Mouse (Mus musculus) cerebellum, adult 11 months (tissue): Measurements from ENCODE around the gene Pam.

Source experiments
- DNase-seq: peaks from one replicate; pipeline ENCODE4 v3.0.0; 2022

Gene Pam

GRCm38 (mm10) chr1:98095246-98095990, at the start of gene Pam:
Pam (minus strand) TSS chr1:98095646.
- peak; percentile 41 for DNase-seq

- DNase-seq, result no peak
Measured at GRCm38 (mm10) chr1:98144845-98145244, 49.4 kb upstream of the Pam start.

- no peak for DNase-seq
Measured at GRCm38 (mm10) chr1:98131244-98131643, 35.8 kb upstream of the Pam start.

GRCm38 (mm10) chr1:98129561-98130347, 34.3 kb upstream of the Pam start:
- no peak for DNase-seq

GRCm38 (mm10) chr1:98129111-98129510, 33.7 kb upstream of the Pam start:
- no peak for DNase-seq

- DNase-seq, result no peak
Measured at GRCm38 (mm10) chr1:98128338-98129096, 33.1 kb upstream of the Pam start.

GRCm38 (mm10) chr1:98126268-98126667, 30.8 kb upstream of the Pam start:
- DNase-seq, result no peak

- DNase-seq, result no peak
Measured at GRCm38 (mm10) chr1:98124727-98125126, 29.3 kb upstream of the Pam start.

- no peak for DNase-seq
Measured at GRCm38 (mm10) chr1:98119595-98119994, 24.1 kb upstream of the Pam start.

GRCm38 (mm10) chr1:98107599-98107998, 12.2 kb upstream of the Pam start:
- DNase-seq, result no peak

GRCm38 (mm10) chr1:98099441-98099840, 4.0 kb upstream of the Pam start:
- DNase-seq, result no peak

- DNase-seq, result no peak
Measured at GRCm38 (mm10) chr1:98097957-98098729, 2.7 kb upstream of the Pam start.

GRCm38 (mm10) chr1:98096396-98096935, 1.0 kb upstream of the Pam start:
- no peak for DNase-seq

GRCm38 (mm10) chr1:98095991-98096330, 515 bp upstream of the Pam start:
- DNase-seq, result no peak

- DNase-seq, result peak; percentile 2
Measured at GRCm38 (mm10) chr1:98094811-98095245, 618 bp downstream of the Pam start.

- no peak for DNase-seq
Measured at GRCm38 (mm10) chr1:98089336-98089975, 6.0 kb downstream of the Pam start.

- no peak for DNase-seq
Measured at GRCm38 (mm10) chr1:98086456-98086855, 9.0 kb downstream of the Pam start.

GRCm38 (mm10) chr1:98084596-98085274, 10.7 kb downstream of the Pam start:
- DNase-seq, result no peak

- DNase-seq, result no peak
Measured at GRCm38 (mm10) chr1:98083508-98083907, 11.9 kb downstream of the Pam start.

GRCm38 (mm10) chr1:98082988-98083387, 12.5 kb downstream of the Pam start:
- DNase-seq, result no peak

- DNase-seq, result no peak
Measured at GRCm38 (mm10) chr1:98080431-98080830, 15.0 kb downstream of the Pam start.
